Mouse (Mus musculus) ES-Bruce4 (cell line): ENCODE data around the gene Brs3. TPM values are rescaled to one million over a fixed set of nuclear protein-coding genes. Genes with fewer than 3 reads are reported as not detected.

Source experiments
- H3K27ac ChIP-seq: 2 replicates; pipeline ENCODE4 v1.5.1; 2012; ENCODE audit warnings: low read length, inconsistent platforms; ENCODE audit not compliant: insufficient read depth
- H3K27me3 ChIP-seq: 2 replicates; pipeline ENCODE4 v1.6.1; 2012; ENCODE audit warnings: mild to moderate bottlenecking, low read length, inconsistent platforms; ENCODE audit not compliant: control insufficient read depth, poor library complexity, insufficient read depth, severe bottlenecking
- H3K36me3 ChIP-seq: 2 replicates; pipeline ENCODE4 v1.6.1; 2012; ENCODE audit warnings: inconsistent platforms, mild to moderate bottlenecking, low read length, moderate library complexity; ENCODE audit not compliant: control insufficient read depth, poor library complexity, insufficient read depth, severe bottlenecking
- H3K4me1 ChIP-seq: one replicate; pipeline ENCODE4 v1.8.1; 2011; ENCODE audit warnings: low read length; ENCODE audit not compliant: control insufficient read depth, insufficient read depth
- H3K4me3 ChIP-seq: 2 replicates; pipeline ENCODE4 v1.5.1; 2011; ENCODE audit warnings: low read depth, mild to moderate bottlenecking, low read length
- H3K9ac ChIP-seq: 2 replicates; pipeline ENCODE4 v1.6.1; 2012; ENCODE audit warnings: low read depth, mild to moderate bottlenecking, inconsistent platforms; ENCODE audit not compliant: poor library complexity, severe bottlenecking
- H3K9me3 ChIP-seq: replicated peaks from 2 replicates; pipeline ENCODE4 v1.6.1; 2012; ENCODE audit warnings: mild to moderate bottlenecking, low read length, inconsistent platforms; ENCODE audit not compliant: control insufficient read depth, poor library complexity, insufficient read depth, severe bottlenecking
- CTCF ChIP-seq: IDR thresholded peaks from one replicate; pipeline ENCODE4 v1.8.1; 2011; ENCODE audit warnings: low read depth, low read length
- EP300 ChIP-seq: IDR thresholded peaks from 2 replicates; pipeline ENCODE4 v1.6.1; 2011; ENCODE audit warnings: low read depth, low read length; ENCODE audit not compliant: insufficient read depth
- POLR2A ChIP-seq: IDR thresholded peaks from one replicate; pipeline ENCODE4 v1.8.1; 2011; ENCODE audit warnings: low read length; ENCODE audit not compliant: insufficient read depth
- polyA plus RNA-seq: library from polyadenylated mRNA; stranded (reverse); fragments of >200 nt; gene quantifications from 2 replicates; pipeline ENCODE4 v1.2.4, GENCODE M21; 2011; ENCODE audit warnings: low read depth; ENCODE audit not compliant: missing spikeins, insufficient read depth, insufficient read length

Gene Brs3
- not detected in 2 replicates for polyA plus RNA-seq

DNA sequence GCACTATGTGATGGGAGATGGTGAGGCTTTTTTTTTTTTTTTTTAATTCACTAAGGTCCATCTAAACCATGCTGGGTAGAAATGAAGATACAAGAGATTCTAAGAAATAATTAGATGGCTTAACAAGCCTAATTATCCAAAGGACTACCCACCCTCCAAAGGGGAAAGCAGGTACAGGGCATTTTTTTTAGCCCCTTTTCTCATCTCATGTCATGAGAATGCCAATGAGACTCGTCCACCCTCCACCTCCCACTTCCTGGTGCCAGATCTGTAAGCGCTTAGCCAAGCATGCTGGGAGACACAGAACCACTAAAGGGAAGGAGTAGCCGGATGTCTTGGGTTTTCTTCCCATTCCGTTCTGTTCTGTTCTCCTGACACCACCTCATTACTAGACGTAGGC lies at the start of gene Brs3:
Gene Brs3, plus strand, starts transcription at position 301 of the 400 bp plus-strand sequence.
- no peak within 1 kb of the TSS for H3K9ac ChIP-seq
- H3K9me3 ChIP-seq: no peaks in the 10 kb centered on the region
- no peaks in the 10 kb centered on the region for H3K36me3 ChIP-seq
- H3K4me1 ChIP-seq: no peaks in the 10 kb centered on the region
- TF ChIP-seq CTCF (no peak), EP300 (no peak), POLR2A (no peak)
- H3K27me3 ChIP-seq: no peaks in the 10 kb centered on the region
- no peak within 1 kb of the TSS for H3K27ac ChIP-seq
- H3K4me3 ChIP-seq: no peak within 1 kb of the TSS

DNA sequence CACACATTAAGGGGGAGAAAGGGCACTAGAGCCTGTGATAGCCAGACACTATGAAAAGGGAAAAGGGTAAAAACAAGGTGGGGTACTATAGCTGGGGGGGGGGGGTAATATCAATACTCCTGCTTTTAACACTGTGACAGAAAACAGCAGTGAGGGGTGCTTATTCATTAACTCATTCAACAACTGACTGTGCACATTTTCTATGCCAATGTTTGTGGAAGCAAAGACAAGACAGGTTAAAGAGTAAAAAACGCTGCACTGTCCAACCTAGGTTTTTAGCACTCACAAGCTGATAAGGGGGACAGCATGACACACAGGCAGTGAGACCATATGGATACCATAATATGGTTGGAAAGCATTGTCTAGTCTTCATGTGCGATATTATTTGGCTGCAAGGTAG lies 30.0 kb upstream of the Brs3 start:
- Histone ChIP-seq H3K4me1 (no peaks in the 10 kb centered on the region), H3K27ac (no peak overlapping the region), H3K4me3 (no peak overlapping the region), H3K9ac (no peak overlapping the region), H3K9me3 (no peaks in the 10 kb centered on the region), H3K27me3 (no peaks in the 10 kb centered on the region), H3K36me3 (no peaks in the 10 kb centered on the region)
- TF ChIP-seq POLR2A (no peak), CTCF (no peak), EP300 (no peak)

DNA sequence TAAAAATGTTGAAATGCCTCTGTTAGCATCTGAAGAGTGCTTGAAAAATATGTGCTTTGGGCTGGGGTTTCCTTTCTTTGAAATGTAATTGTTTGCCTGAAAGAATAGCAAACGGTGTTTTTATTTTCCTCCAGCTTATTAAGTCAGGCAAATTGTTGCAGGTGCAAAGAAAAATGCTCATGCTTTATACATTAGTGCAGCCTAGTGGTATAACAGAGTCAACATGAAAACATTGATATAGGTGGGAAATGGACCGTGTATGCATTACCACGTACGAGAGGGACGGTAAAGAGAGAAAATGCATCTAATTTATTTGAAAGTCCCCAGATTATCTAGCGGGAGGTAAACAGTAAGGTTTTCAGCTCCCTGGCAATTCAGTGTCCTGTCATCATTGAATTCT lies 995 bp downstream of the Brs3 start:
- H3K27me3 ChIP-seq: no peaks in the 10 kb centered on the region
- no peak overlapping the region for H3K27ac ChIP-seq
- TF ChIP-seq CTCF: no peak
- no peak for TF ChIP-seq EP300
- TF ChIP-seq POLR2A: no peak
- no peaks in the 10 kb centered on the region for H3K4me1 ChIP-seq
- H3K4me3 ChIP-seq: no peak overlapping the region
- H3K9ac ChIP-seq: no peak overlapping the region
- no peaks in the 10 kb centered on the region for H3K36me3 ChIP-seq
- no peaks in the 10 kb centered on the region for H3K9me3 ChIP-seq

DNA sequence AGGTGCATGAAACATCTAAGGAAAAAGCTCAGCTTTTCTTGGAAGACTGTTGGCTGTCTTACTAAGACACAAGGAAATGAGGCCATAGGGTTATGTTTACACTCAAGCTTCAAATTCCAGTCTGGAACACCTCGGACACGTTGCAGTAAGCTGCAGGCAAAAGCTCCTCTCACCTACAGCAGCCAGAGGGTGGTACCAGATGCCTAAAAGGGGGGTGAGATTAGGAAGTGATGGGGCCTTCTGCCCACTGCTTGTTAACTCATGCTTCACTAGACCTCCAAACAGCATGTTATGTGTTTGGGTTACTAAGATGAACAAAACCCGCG lies 9.9 kb downstream of the Brs3 start:
- H3K4me1 ChIP-seq: peaks cover 1% of the 10 kb centered on the region
- peak overlapping the region; percentile 36; the same call in 1 of the 2 replicates for H3K27ac ChIP-seq
- H3K9ac ChIP-seq: peak overlapping the region; percentile 78
- no peaks in the 10 kb centered on the region for H3K27me3 ChIP-seq
- peaks cover 6% of the 10 kb centered on the region for H3K36me3 ChIP-seq
- H3K4me3 ChIP-seq: peak overlapping the region; percentile 76
- no peaks in the 10 kb centered on the region for H3K9me3 ChIP-seq
- no peak for TF ChIP-seq EP300
- no peak for TF ChIP-seq POLR2A
- no peak for TF ChIP-seq CTCF

DNA sequence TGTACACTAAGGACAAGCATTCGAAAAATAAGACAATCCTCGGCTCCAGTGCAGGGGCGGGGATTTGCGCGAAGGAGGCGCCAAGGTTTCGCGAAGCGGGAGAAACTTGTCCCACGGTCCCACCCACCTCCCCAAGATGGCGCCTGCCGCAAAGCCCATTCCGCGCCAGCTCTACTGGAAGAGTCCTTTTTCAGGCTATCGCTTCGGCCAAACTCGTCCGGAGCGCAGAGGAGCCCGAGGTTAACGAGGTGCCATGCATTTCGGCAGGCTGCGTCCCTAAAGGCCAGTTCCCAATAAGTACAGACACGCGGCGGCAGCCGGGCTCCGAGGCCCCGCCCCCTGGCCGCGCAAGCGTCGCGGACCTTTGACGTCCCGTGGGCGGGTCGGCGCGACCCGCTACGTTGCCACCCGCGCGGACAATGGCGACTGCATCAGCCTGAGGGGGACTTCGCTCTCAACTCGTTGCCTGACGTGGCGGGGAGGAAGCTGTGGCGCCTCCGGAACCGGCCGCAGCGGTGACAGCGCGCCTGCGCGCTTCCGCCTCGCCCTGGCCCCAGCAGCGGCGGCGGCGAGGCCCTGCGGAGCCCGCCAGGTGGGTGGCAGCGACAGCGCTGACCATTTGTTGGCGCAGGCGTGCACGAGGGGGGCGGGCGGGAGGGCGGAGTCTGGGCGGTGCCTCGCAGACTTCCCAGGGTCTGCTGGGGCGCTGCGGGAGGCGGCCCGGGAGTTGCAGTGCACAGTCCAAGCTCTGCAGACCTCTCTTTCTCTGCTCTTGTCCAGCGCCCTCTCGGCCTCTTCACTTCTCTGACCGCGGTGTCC lies 10.5 kb downstream of the Brs3 start, which contains the start of gene Htatsf1:
Gene Htatsf1, plus strand, starts transcription at position 410 of the 819 bp plus-strand sequence.
- Histone ChIP-seq H3K9me3 (no peaks in the 10 kb centered on the region), H3K27ac (peak within 1 kb of the TSS; percentile 38; the same call in 1 of the 2 replicates), H3K4me3 (peak within 1 kb of the TSS; percentile 91), H3K27me3 (no peaks in the 10 kb centered on the region), H3K4me1 (peaks cover 1% of the 10 kb centered on the region), H3K9ac (peak within 1 kb of the TSS; percentile 78), H3K36me3 (peaks cover 6% of the 10 kb centered on the region)
- no peak for TF ChIP-seq EP300
- TF ChIP-seq POLR2A: peak; percentile 17
- TF ChIP-seq CTCF: no peak

GRCm38 (mm10) chrX:57053993-57054385 lies 11.1 kb downstream of the Brs3 start:
- peaks cover 1% of the 10 kb centered on the region for H3K4me1 ChIP-seq
- no peak overlapping the region for H3K27ac ChIP-seq
- TF ChIP-seq CTCF (no peak), EP300 (no peak), POLR2A (no peak)
- H3K36me3 ChIP-seq: peaks cover 6% of the 10 kb centered on the region
- no peaks in the 10 kb centered on the region for H3K27me3 ChIP-seq
- no peaks in the 10 kb centered on the region for H3K9me3 ChIP-seq
- H3K4me3 ChIP-seq: peak overlapping the region; percentile 91
- peak overlapping the region; percentile 78 for H3K9ac ChIP-seq
